Mouse (Mus musculus) kidney, adult 2 months (tissue): Measurements from ENCODE around the gene 4930415O20Rik. TPM values are rescaled to one million over a fixed set of nuclear protein-coding genes. Genes with fewer than 3 reads are reported as not detected.

Experiments used
- DNase-seq: peaks from one replicate; pipeline ENCODE4 v3.0.0; 2021
- H3K27ac ChIP-seq: fragments of 200-500 bp; 2 replicates; pipeline ENCODE4 v1.5.1; 2012; ENCODE audit warnings: low read depth, low read length, control low read depth, inconsistent platforms; ENCODE audit not compliant: insufficient read depth
- H3K27me3 ChIP-seq: fragments of 200-500 bp; replicated peaks from 2 replicates; pipeline ENCODE4 v1.6.1; 2012; ENCODE audit warnings: mild to moderate bottlenecking, moderate library complexity, low read length, inconsistent platforms; ENCODE audit not compliant: control insufficient read depth, insufficient read depth
- H3K36me3 ChIP-seq: fragments of 200-500 bp; 2 replicates; pipeline ENCODE4 v1.6.1; 2012; ENCODE audit warnings: mild to moderate bottlenecking, moderate library complexity, low read length, inconsistent platforms; ENCODE audit not compliant: control insufficient read depth, insufficient read depth
- H3K4me1 ChIP-seq: fragments of 200-500 bp; 2 replicates; pipeline ENCODE4 v1.6.1; 2011; ENCODE audit warnings: low read length; ENCODE audit not compliant: control insufficient read depth, insufficient read depth
- H3K4me3 ChIP-seq: fragments of 200-500 bp; 2 replicates; pipeline ENCODE4 v1.5.1; 2011; ENCODE audit warnings: mild to moderate bottlenecking, low read depth, low read length, control low read depth; ENCODE audit not compliant: insufficient read depth
- CTCF ChIP-seq: fragments of 200-500 bp; conservative IDR thresholded peaks from 2 replicates; pipeline ENCODE4 v1.5.1; 2011; ENCODE audit warnings: low read depth, mild to moderate bottlenecking, control low read depth, low read length, moderate library complexity, mixed read lengths; ENCODE audit not compliant: insufficient read depth, insufficient read length
- POLR2A ChIP-seq: fragments of 200-500 bp; IDR thresholded peaks from one replicate; pipeline ENCODE4 v1.6.1; 2011; ENCODE audit warnings: low read depth, low read length, control low read depth
- WGBS: fragments of 180-500 bp; shearing (Covaris S2); methylation state at CpG from one replicate; pipeline ENCODE4 v1.1.7; 2018; 5-methylcytosine and 5-hydroxymethylcytosine counted together
- polyA plus RNA-seq: library from polyadenylated mRNA; depleted of rRNA; stranded (reverse); fragments of >200 nt; gene quantifications from 2 replicates; pipeline ENCODE4 v1.2.3, GENCODE M21; 2012

4930415O20Rik gene
- polyA plus RNA-seq, 1 experiment, result 1.0 TPM

DNA sequence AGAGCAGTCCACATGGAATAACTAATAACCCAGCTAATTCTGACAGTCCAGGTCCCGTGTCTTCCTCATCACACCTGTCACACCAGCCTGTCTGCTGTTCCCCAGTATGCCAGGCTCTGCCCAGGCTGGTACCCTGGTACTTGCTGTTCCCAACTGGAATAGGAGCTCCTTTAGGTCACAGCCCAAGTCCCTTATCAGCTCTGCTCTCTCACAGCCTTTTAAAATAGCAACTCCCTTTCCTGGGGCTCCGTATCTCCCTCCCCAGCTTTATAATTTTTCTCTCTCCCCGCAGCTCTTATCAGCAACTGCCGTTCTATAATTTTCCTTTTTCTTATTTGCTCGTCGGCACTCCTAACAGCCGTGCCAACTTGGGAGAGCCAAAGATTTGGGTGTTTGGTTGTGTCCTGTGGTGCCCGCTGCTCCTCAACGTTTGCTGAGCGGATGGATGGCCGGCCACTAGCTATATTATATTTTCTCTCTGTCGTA, 35.3 kb downstream of the 4930415O20Rik start:
- no peak for TF ChIP-seq CTCF
- TF ChIP-seq POLR2A, result no peak
- Histone ChIP-seq H3K27me3 (no peaks in the 10 kb centered on the region), H3K4me3 (no peak overlapping the region; the same call in 1 of the 2 replicates), H3K36me3 (no peaks in the 10 kb centered on the region), H3K27ac (peak overlapping the region; percentile 85), H3K4me1 (peaks cover 9% of the 10 kb centered on the region)
- WGBS, result 53% methylated on average over 12 of the region's 12 CpGs
- DNase-seq, result no peak

DNA sequence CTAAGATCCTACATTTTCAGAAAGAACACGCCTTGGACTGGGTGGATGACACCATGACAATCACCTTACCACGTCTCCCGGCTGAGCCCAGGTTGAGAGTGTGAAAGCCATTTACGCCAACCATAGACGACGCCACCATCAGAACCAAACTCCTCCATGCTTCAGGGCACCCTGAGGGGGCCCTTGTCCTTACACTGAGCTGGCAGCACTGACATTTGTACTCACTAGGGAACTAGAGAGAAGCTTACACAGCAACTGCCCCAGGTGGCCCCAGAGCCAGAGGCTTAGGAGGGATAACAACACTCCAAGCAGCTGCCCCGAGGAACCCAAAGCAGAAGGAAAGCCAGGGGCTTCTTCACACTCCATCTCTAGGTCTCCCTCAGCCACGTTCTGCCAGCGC, 35.9 kb downstream of the 4930415O20Rik start:
- Histone ChIP-seq H3K4me1 (peaks cover 9% of the 10 kb centered on the region), H3K27ac (peak overlapping the region; percentile 84), H3K27me3 (no peaks in the 10 kb centered on the region), H3K4me3 (peak overlapping the region; percentile 11), H3K36me3 (no peaks in the 10 kb centered on the region)
- DNase-seq, result no peak
- no peak for TF ChIP-seq POLR2A
- TF ChIP-seq CTCF, result no peak
- WGBS, result 49% methylated on average over 9 of the region's 9 CpGs

GRCm38 (mm10) chr15:98607557-98607956, 36.8 kb downstream of the 4930415O20Rik start:
- peaks cover 9% of the 10 kb centered on the region for H3K4me1 ChIP-seq
- TF ChIP-seq POLR2A, result no peak
- TF ChIP-seq CTCF, result no peak
- H3K27ac ChIP-seq, result peak overlapping the region; percentile 84
- H3K27me3 ChIP-seq, result no peaks in the 10 kb centered on the region
- 11% methylated on average over 4 of the region's 4 CpGs for WGBS
- H3K36me3 ChIP-seq, result no peaks in the 10 kb centered on the region
- DNase-seq, result peak; percentile 91
- H3K4me3 ChIP-seq, result peak overlapping the region; percentile 92

GRCm38 (mm10) chr15:98608058-98608783, 37.4 kb downstream of the 4930415O20Rik start:
- Histone ChIP-seq H3K27ac (peak overlapping the region; percentile 84), H3K27me3 (no peaks in the 10 kb centered on the region), H3K36me3 (no peaks in the 10 kb centered on the region), H3K4me3 (peak overlapping the region; percentile 92), H3K4me1 (peaks cover 9% of the 10 kb centered on the region)
- DNase-seq, result peak; percentile 48
- no peak for TF ChIP-seq POLR2A
- TF ChIP-seq CTCF, result no peak
- WGBS, result 3% methylated on average over 10 of the region's 10 CpGs

DNA sequence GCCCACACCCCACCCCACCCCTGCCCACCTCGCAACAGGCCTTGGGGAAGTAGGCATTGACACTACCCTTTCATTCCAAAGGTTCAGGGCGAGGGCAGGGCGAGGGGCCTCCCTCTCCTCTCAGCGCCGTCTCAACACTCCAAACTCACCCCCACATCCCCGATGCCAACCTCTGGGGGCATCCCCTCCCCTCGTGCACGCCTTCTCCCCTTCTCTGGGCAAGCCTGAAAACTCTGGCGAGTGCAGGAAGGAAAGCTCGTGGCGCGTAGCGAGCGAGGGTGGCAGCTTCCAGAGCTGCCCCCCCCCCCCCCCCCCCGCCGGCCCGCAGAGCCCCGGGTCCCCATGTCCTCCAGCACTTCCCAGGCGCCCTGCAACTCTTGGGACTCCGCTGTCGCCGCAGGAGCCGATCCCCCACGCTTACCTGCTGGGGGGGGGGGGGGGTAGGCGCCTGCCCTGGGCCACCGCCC, 38.0 kb downstream of the 4930415O20Rik start:
- TF ChIP-seq CTCF (no peak), POLR2A (no peak)
- Histone ChIP-seq H3K4me1 (peaks cover 4% of the 10 kb centered on the region; the same call in 1 of the 2 replicates), H3K4me3 (peak overlapping the region; percentile 92), H3K36me3 (no peaks in the 10 kb centered on the region), H3K27ac (peak overlapping the region; percentile 84), H3K27me3 (no peaks in the 10 kb centered on the region)
- under 1% methylated on average over 10 of the region's 26 CpGs for WGBS
- peak; percentile 36 for DNase-seq

DNA sequence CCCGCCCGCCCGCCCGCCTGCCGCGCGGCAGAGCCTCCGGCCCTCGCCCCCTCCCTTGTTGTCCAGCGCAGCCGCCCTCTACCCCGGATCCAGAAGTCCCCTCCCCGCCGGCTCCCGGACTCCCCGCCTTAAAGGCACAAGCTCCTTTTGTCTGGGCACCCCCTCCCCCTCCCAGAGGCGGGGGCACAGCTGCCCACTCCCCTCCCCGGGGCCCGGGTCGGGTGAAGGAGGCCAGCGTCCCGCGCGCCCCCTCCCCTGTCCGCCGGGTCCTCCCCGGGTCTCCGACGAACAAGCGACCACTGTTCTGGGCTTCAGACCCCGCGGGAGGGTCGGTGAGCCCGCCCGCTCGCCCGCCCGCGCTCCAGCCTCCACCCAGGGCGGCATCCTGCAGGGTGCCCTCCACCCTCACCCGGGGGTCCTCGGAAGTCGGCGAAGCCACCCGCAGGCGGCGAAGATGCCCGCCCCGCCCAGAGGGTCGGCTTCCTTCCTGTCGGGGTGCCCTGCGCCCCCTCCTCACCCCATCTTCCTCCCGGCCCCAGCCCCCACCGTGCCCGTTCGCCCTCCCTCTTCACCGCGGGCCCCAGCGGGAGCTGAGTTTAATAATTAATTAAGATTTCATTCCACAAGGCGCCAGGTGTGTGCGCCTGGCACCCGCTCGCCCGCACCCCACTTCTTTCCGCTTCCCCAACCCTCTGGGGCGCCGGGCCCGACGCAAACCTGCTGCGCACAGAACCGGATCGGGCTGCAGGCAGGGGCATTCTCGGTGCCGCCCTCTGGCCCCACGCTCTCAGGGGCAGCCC, 38.7 kb downstream of the 4930415O20Rik start, which contains the start of gene Adcy6:
Gene Adcy6, minus strand, starts transcription at position 746 of the 800 bp plus-strand sequence.
- DNase-seq, result peak; percentile 91
- Histone ChIP-seq H3K4me1 (peaks cover 7% of the 10 kb centered on the region), H3K4me3 (peak within 1 kb of the TSS; percentile 92), H3K36me3 (no peaks in the 10 kb centered on the region), H3K27ac (peak within 1 kb of the TSS; percentile 84), H3K27me3 (no peaks in the 10 kb centered on the region)
- no peak for TF ChIP-seq POLR2A
- TF ChIP-seq CTCF, result no peak
- WGBS, result 2% methylated on average over 60 of the region's 75 CpGs

GRCm38 (mm10) chr15:98610131-98610633, 39.4 kb downstream of the 4930415O20Rik start:
- H3K27me3 ChIP-seq, result no peaks in the 10 kb centered on the region
- no peaks in the 10 kb centered on the region for H3K36me3 ChIP-seq
- 13% methylated on average over 12 of the region's 12 CpGs for WGBS
- peak overlapping the region; percentile 30 for H3K27ac ChIP-seq
- H3K4me1 ChIP-seq, result peaks cover 14% of the 10 kb centered on the region
- TF ChIP-seq POLR2A, result no peak
- TF ChIP-seq CTCF, result no peak
- peak overlapping the region; percentile 92 for H3K4me3 ChIP-seq
- no peak for DNase-seq
